Mouse (Mus musculus): Measurements from ENCODE around the gene Kansl2. TPM values are rescaled to one million over a fixed set of nuclear protein-coding genes. Genes with fewer than 3 reads are reported as not detected.

Gene Kansl2
- polyA plus RNA-seq (2021; fragmentation: Nextera tagmentation) = 39.2 and 43.9 TPM in 2 replicates
- long read RNA-seq, experiment 1, transcript Kansl2-202 (10 exons, 2,324 nt) = minor isoform, 60 of 420 reads
- long read RNA-seq, experiment 1, transcript Kansl2-204 (10 exons, 3,596 nt) = major isoform, 247 of 420 reads
- long read RNA-seq, experiment 1, partial matches to known transcripts = 25 of 420 reads
- long read RNA-seq, experiment 1, other reads (novel, unspliced or antisense) = 87 of 420 reads
- long read RNA-seq, experiment 2, transcript Kansl2-202 (10 exons, 2,324 nt) = minor isoform, 10 of 78 reads
- long read RNA-seq, experiment 2, transcript Kansl2-204 (10 exons, 3,596 nt) = major isoform, 32 of 78 reads
- long read RNA-seq, experiment 2, partial matches to known transcripts = 20 of 78 reads
- long read RNA-seq, experiment 2, other reads (novel, unspliced or antisense) = 16 of 78 reads

GRCm38 (mm10) chr15:98533881-98534627, at the start of gene Kansl2:
TSS of gene Kansl2 (minus strand) at chr15:98534264.

GRCm38 (mm10) chr15:98570873-98571538, 36.9 kb upstream of the Kansl2 start, which contains the start of the genes Ccnt1 and 4930415O20Rik:
TSS of gene Ccnt1 (minus strand) at chr15:98570923.
TSS of gene 4930415O20Rik (plus strand) at chr15:98571004.

GRCm38 (mm10) chr15:98492102-98492501, 42.0 kb downstream of the Kansl2 start, which contains the start of gene Olfr279:
TSS of gene Olfr279 (plus strand) at chr15:98492402.

GRCm38 (mm10) chr15:98482701-98483100, 51.4 kb downstream of the Kansl2 start, which contains the start of gene Lalba:
TSS of gene Lalba (minus strand) at chr15:98482721.

GRCm38 (mm10) chr15:98469596-98469995, 64.5 kb downstream of the Kansl2 start, which contains the start of gene OR5BS1P:
TSS of gene OR5BS1P (plus strand) at chr15:98469896.

Other genes with a start within 250 kb of the Kansl2 start
- gene Zfp641, start 238.1 kb downstream of the Kansl2 start, polyA plus RNA-seq (2021; fragmentation: Nextera tagmentation) = 2.7 and 3.1 TPM in 2 replicates
- not detected in 2 replicates for gene Olfr285, start 216.9 kb downstream of the Kansl2 start, polyA plus RNA-seq (2021; fragmentation: Nextera tagmentation)
- not detected in 2 replicates for gene Olfr284, start 193.3 kb downstream of the Kansl2 start, polyA plus RNA-seq (2021; fragmentation: Nextera tagmentation)
- gene Olfr283, start 153.3 kb downstream of the Kansl2 start, polyA plus RNA-seq (2021; fragmentation: Nextera tagmentation) = not detected in 2 replicates
- gene Olfr282, start 103.0 kb downstream of the Kansl2 start, polyA plus RNA-seq (2021; fragmentation: Nextera tagmentation) = not detected in 2 replicates
- gene Olfr281, start 81.7 kb downstream of the Kansl2 start, polyA plus RNA-seq (2021; fragmentation: Nextera tagmentation) = not detected in 2 replicates
- gene OR5BS1P, start 64.4 kb downstream of the Kansl2 start, polyA plus RNA-seq (2021; fragmentation: Nextera tagmentation) = not detected in 2 replicates
- gene Lalba, start 51.5 kb downstream of the Kansl2 start, polyA plus RNA-seq (2021; fragmentation: Nextera tagmentation) = not detected in 2 replicates
- gene Olfr279, start 41.9 kb downstream of the Kansl2 start, polyA plus RNA-seq (2021; fragmentation: Nextera tagmentation) = 0.01 TPM in 1 of 2 replicates, not detected in the other
- gene Ccnt1, start 36.7 kb upstream of the Kansl2 start, polyA plus RNA-seq (2021; fragmentation: Nextera tagmentation) = 21.6 and 24.3 TPM in 2 replicates
- not detected in 2 replicates for gene 4930415O20Rik, start 36.7 kb upstream of the Kansl2 start, polyA plus RNA-seq (2021; fragmentation: Nextera tagmentation)
- gene Adcy6, start 75.8 kb upstream of the Kansl2 start, polyA plus RNA-seq (2021; fragmentation: Nextera tagmentation) = 2.3 and 3.5 TPM in 2 replicates
- 69.9 and 113 TPM in 2 replicates for gene Cacnb3, start 96.6 kb upstream of the Kansl2 start, polyA plus RNA-seq (2021; fragmentation: Nextera tagmentation)
- 21.4 and 22.1 TPM in 2 replicates for gene Ddx23, start 128.6 kb upstream of the Kansl2 start, polyA plus RNA-seq (2021; fragmentation: Nextera tagmentation)
- 18.2 and 20.5 TPM in 2 replicates for gene Rnd1, start 143.2 kb upstream of the Kansl2 start, polyA plus RNA-seq (2021; fragmentation: Nextera tagmentation)
- 8.6 and 9.4 TPM in 2 replicates for gene Ccdc65, start 173.9 kb upstream of the Kansl2 start, polyA plus RNA-seq (2021; fragmentation: Nextera tagmentation)
- gene Fkbp11, start 193.9 kb upstream of the Kansl2 start, polyA plus RNA-seq (2021; fragmentation: Nextera tagmentation) = 3.7 and 4.3 TPM in 2 replicates
- 83.7 and 260 TPM in 2 replicates for gene Arf3, start 228.9 kb upstream of the Kansl2 start, polyA plus RNA-seq (2021; fragmentation: Nextera tagmentation)
- 0.10 TPM in 1 of 2 replicates, not detected in the other for gene Wnt10b, start 243.9 kb upstream of the Kansl2 start, polyA plus RNA-seq (2021; fragmentation: Nextera tagmentation)

All from left cerebral cortex, adult 6 months (tissue).